Comparison of ENCODE assay signal across 9 mouse cellular contexts in genomic region chr16:32163891-32164290, GRCm38 (mm10). TPM values are rescaled to one million over a fixed set of nuclear protein-coding genes. Genes with fewer than 3 reads are reported as not detected.
DNase-seq lines count a peak whose midpoint lies in the region; ATAC-seq and TF ChIP-seq lines count a peak whose summit lies in the region.
"Had no signal": no experiment of that assay in that cellular context is flagged by ENCODE, and none has a peak within 500 bp of the region (broad histone marks: within the 10 kb centered on the region; RNA-seq: fewer than 3 reads in every experiment).

No protein-coding gene starts in this region.

- 49% methylated on average over 5 of the region's 5 CpGs for WGBS in heart, adult 2 months
- WGBS in liver, adult 2 months = 73% methylated on average over 5 of the region's 5 CpGs
- WGBS in liver, embryonic 13.5 days (ENCODE audit: insufficient replicate concordance) = 20% methylated on average over 5 of the region's 5 CpGs

- no peak for TF ChIP-seq EP300 in heart, adult 2 months (IDR thresholded peaks at IDR 0.05; ENCODE audit: insufficient read depth, low read depth, low read length)

- 0 out of 2 replicates have a peak, but pooled peaks have one; percentile 3 for TF ChIP-seq POLR2A in heart, adult 2 months (IDR thresholded peaks at IDR 0.05; ENCODE audit: insufficient read depth, low read depth, low read length)
- no peak for TF ChIP-seq POLR2A in liver, adult 2 months (IDR thresholded peaks at IDR 0.05; ENCODE audit: extremely low read depth, insufficient read depth, low read length)
- no peak for TF ChIP-seq POLR2A in bone marrow macrophage, adult 2 months (IDR thresholded peaks at IDR 0.05; ENCODE audit: borderline replicate concordance, low read depth, low read length)

- no peaks in the 10 kb centered on the region for H3K27me3 ChIP-seq in heart, adult 2 months (ENCODE audit: control insufficient read depth, insufficient read depth, low read length)
- no peaks in the 10 kb centered on the region for H3K27me3 ChIP-seq in liver, adult 2 months (ENCODE audit: control insufficient read depth, insufficient read depth, low read length)
- H3K27me3 ChIP-seq in liver, embryonic 13.5 days = no peaks in the 10 kb centered on the region

- intact Hi-C loops in heart, adult 2 months (cut with DNase I) = loop anchor here (2.0 kb wide), 1 partner anchor 47 kb away; no protein-coding TSS in a partner anchor
- intact Hi-C loops in heart, postnatal 36 days (cut with DNase I) = loop anchor here (2.0 kb wide), 2 partner anchors 31 to 49 kb away; no protein-coding TSS in a partner anchor

- no peaks in the 10 kb centered on the region; the same call in 1 of the 2 replicates for H3K79me2 ChIP-seq in heart, adult 2 months (replicated peaks; ENCODE audit: control insufficient read depth, insufficient read depth, low read length)
- H3K79me2 ChIP-seq in liver, adult 2 months (ENCODE audit: control insufficient read depth, insufficient read depth, low read length) = no peaks in the 10 kb centered on the region

- no peak for TF ChIP-seq CTCF in heart, adult 2 months (IDR thresholded peaks at IDR 0.05)
- no peak for TF ChIP-seq CTCF in liver, adult 2 months (IDR thresholded peaks at IDR 0.05; ENCODE audit: low read depth, low read length)
- no peak for TF ChIP-seq CTCF in bone marrow macrophage, adult 2 months (IDR thresholded peaks at IDR 0.05; ENCODE audit: low read depth, low read length)

- peak overlapping the region; percentile 93 for H3K4me2 ChIP-seq in liver, embryonic 13.5 days

- no peaks in the 10 kb centered on the region for H3K36me3 ChIP-seq in heart, adult 2 months (ENCODE audit: control insufficient read depth, insufficient read depth, low read length)
- no peaks in the 10 kb centered on the region for H3K36me3 ChIP-seq in liver, adult 2 months (ENCODE audit: control insufficient read depth, insufficient read depth, low read length)
- peaks cover 18% of the 10 kb centered on the region for H3K36me3 ChIP-seq in liver, embryonic 13.5 days

- peak overlapping the region; percentile 54 for H3K4me3 ChIP-seq in heart, adult 2 months
- H3K4me3 ChIP-seq in liver, adult 2 months (ENCODE audit: insufficient read depth, low read depth, low read length) = peak overlapping the region; percentile 68; the same call in 1 of the 2 replicates
- H3K4me3 ChIP-seq in bone marrow macrophage, adult 2 months (ENCODE audit: insufficient read depth, low read length) = peak overlapping the region; percentile 77
- H3K4me3 ChIP-seq in liver, embryonic 13.5 days (replicated peaks) = peak overlapping the region; percentile 69

- peak overlapping the region; percentile 48; the same call in 1 of the 2 replicates for H3K9ac ChIP-seq in heart, adult 2 months (ENCODE audit: low read depth, low read length)
- peak overlapping the region; percentile 25; the same call in 1 of the 2 replicates for H3K9ac ChIP-seq in liver, adult 2 months (ENCODE audit: low read depth, low read length)
- H3K9ac ChIP-seq in liver, embryonic 13.5 days = peak overlapping the region; percentile 82

- peaks cover 2% of the 10 kb centered on the region for H3K4me1 ChIP-seq in heart, adult 2 months (ENCODE audit: control insufficient read depth, insufficient read depth, low read length)
- peaks cover 6% of the 10 kb centered on the region; the same call in 1 of the 2 replicates for H3K4me1 ChIP-seq in liver, adult 2 months (ENCODE audit: control insufficient read depth, insufficient read depth, low read length)
- peaks cover 32% of the 10 kb centered on the region for H3K4me1 ChIP-seq in bone marrow macrophage, adult 2 months (ENCODE audit: control insufficient read depth, insufficient read depth, low read length)
- H3K4me1 ChIP-seq in liver, embryonic 13.5 days (replicated peaks) = peaks cover 60% of the 10 kb centered on the region

- no peak for ATAC-seq in liver, embryonic 13.5 days (ENCODE audit: low read depth)

- no peaks in the 10 kb centered on the region for H3K9me3 ChIP-seq in liver, embryonic 13.5 days (replicated peaks)

- no peak for DNase-seq in heart, adult 2 months
- no peak for DNase-seq in heart, postnatal 36 days
- no peak for DNase-seq in liver, adult 2 months (ENCODE audit: extremely low read depth, low read depth, low spot score)
- no peak for DNase-seq in liver
- DNase-seq in liver, embryonic 13.5 days = no peak
- DNase-seq in adrenal gland, adult 8-10 months = no peak
- no peak for DNase-seq in right cerebral cortex, adult 2 months (ENCODE audit: low spot score in 2 of 2)

- peak overlapping the region; percentile 73 for H3K27ac ChIP-seq in heart, adult 2 months
- H3K27ac ChIP-seq in liver, adult 2 months (replicated peaks; ENCODE audit: insufficient read depth, low read depth, low read length) = peak overlapping the region; percentile 0; the same call in 1 of the 2 replicates
- peak overlapping the region; percentile 97 for H3K27ac ChIP-seq in bone marrow macrophage, adult 2 months (ENCODE audit: insufficient read depth, low read depth, low read length)
- H3K27ac ChIP-seq in liver, embryonic 13.5 days = peak overlapping the region; percentile 75

RNA-seq across cellular contexts. Expression of gene Nrros, which starts 1.5 kb away (rescaled TPM):
- total RNA-seq in heart, adult 2 months (2021) = 1 to 10 TPM; 3.9 to 4.7 TPM
- 9.1 and 9.5 TPM in 2 replicates for polyA plus RNA-seq in heart, adult 2 months (2012; rRNA removed)
- 1 to 10 TPM; 4.7 to 5.2 TPM for total RNA-seq in heart, postnatal 36 days (2021)
- total RNA-seq in liver, adult 2 months (2014; rRNA removed) = 4.1 and 5.3 TPM in 2 replicates
- polyA plus RNA-seq in liver, adult 2 months (2012; rRNA removed) = 3.1 and 5.9 TPM in 2 replicates
- polyA plus RNA-seq in bone marrow macrophage, adult 2 months (2012; ENCODE audit: insufficient read depth, insufficient read length, missing spikeins) = 227 and 230 TPM in 2 replicates
- 22.6 and 23.9 TPM in 2 replicates for polyA plus RNA-seq in liver, embryonic 13.5 days (2015; fragmentation: Nextera tagmentation; extraction: Ambion mirVana)
- total RNA-seq in adrenal gland, adult 8-10 months (2022) = 1 to 10 TPM; 5.5 to 9.9 (median 8.4) TPM

RNA-seq across cellular contexts. Expression of gene Bex6, which starts 15.7 kb away (rescaled TPM):
- total RNA-seq in heart, adult 2 months (2021) = not detected
- not detected in 2 replicates for polyA plus RNA-seq in heart, adult 2 months (2012; rRNA removed)
- not detected for total RNA-seq in heart, postnatal 36 days (2021)
- not detected in 2 replicates for total RNA-seq in liver, adult 2 months (2014; rRNA removed)
- polyA plus RNA-seq in liver, adult 2 months (2012; rRNA removed) = not detected in 2 replicates
- 1.4 and 1.9 TPM in 2 replicates for polyA plus RNA-seq in bone marrow macrophage, adult 2 months (2012; ENCODE audit: insufficient read depth, insufficient read length, missing spikeins)
- 1.3 and 1.5 TPM in 2 replicates for polyA plus RNA-seq in liver, embryonic 13.5 days (2015; fragmentation: Nextera tagmentation; extraction: Ambion mirVana)
- total RNA-seq in adrenal gland, adult 8-10 months (2022) = not detected
- total RNA-seq: layer of hippocampus, adult 18-20 months had no signal

Comparison
In these comparisons a context has a peak if more than half of its experiments do, and no peak if none do; other contexts are left out.
1. H3K27ac ChIP-seq: peak in every context shown above with its lines; median percentile 97 in bone marrow macrophage, adult 2 months; 75 in liver, embryonic 13.5 days; 73 in heart, adult 2 months; 0 in liver, adult 2 months.
2. H3K9ac ChIP-seq: peak in every context shown above with its lines; median percentile 82 in liver, embryonic 13.5 days; 48 in heart, adult 2 months; 25 in liver, adult 2 months.